ENCODE assay signal across 11 mouse cellular contexts in genomic region chr1:31337087-31337486, GRCm38 (mm10).
A peak's percentile ranks its signal among the peaks of the same experiment; 100 is the strongest.
DNase-seq lines count a peak whose midpoint lies in the region; ATAC-seq and TF ChIP-seq lines count a peak whose summit lies in the region.
"Had no signal": no experiment of that assay in that cellular context is flagged by ENCODE, and none has a peak within 500 bp of the region (broad histone marks: within the 10 kb centered on the region; RNA-seq: fewer than 3 reads in every experiment).

No protein-coding gene starts in this region.

- no peaks in the 10 kb centered on the region for H3K36me3 ChIP-seq in forebrain, embryonic 14.5 days (ENCODE audit: control insufficient read depth, insufficient read depth, low read length)
- H3K36me3 ChIP-seq in forebrain, embryonic 16.5 days (ENCODE audit: control insufficient read depth, insufficient read depth) = no peaks in the 10 kb centered on the region
- H3K36me3 ChIP-seq in liver, embryonic 12.5 days = no peaks in the 10 kb centered on the region
- H3K36me3 ChIP-seq: embryonic facial prominence, embryonic 15.5 days; hindbrain, embryonic 10.5 days had no signal

- no peak overlapping the region for H3K9ac ChIP-seq in forebrain, embryonic 14.5 days (ENCODE audit: low read length)
- no peak overlapping the region for H3K9ac ChIP-seq in forebrain, embryonic 16.5 days (replicated peaks; ENCODE audit: low read depth, low read length)
- H3K9ac ChIP-seq in liver, embryonic 12.5 days = no peak overlapping the region
- H3K9ac ChIP-seq: embryonic facial prominence, embryonic 15.5 days had no signal

- 68% methylated on average over 4 of the region's 4 CpGs for WGBS in forebrain, embryonic 14.5 days
- WGBS in forebrain, embryonic 16.5 days = 59% methylated on average over 4 of the region's 4 CpGs
- 48% methylated on average over 4 of the region's 4 CpGs for WGBS in liver, embryonic 12.5 days (ENCODE audit: insufficient replicate concordance)

- H3K9me3 ChIP-seq in forebrain, embryonic 14.5 days (replicated peaks; ENCODE audit: control insufficient read depth, low read length) = no peaks in the 10 kb centered on the region
- no peaks in the 10 kb centered on the region for H3K9me3 ChIP-seq in forebrain, embryonic 16.5 days (ENCODE audit: control insufficient read depth, low read length)
- no peaks in the 10 kb centered on the region for H3K9me3 ChIP-seq in liver, embryonic 12.5 days (replicated peaks)
- H3K9me3 ChIP-seq: embryonic facial prominence, embryonic 15.5 days; hindbrain, embryonic 10.5 days had no signal

- H3K27ac ChIP-seq in forebrain, embryonic 14.5 days (ENCODE audit: low read depth, low read length) = no peak overlapping the region
- H3K27ac ChIP-seq in forebrain, embryonic 16.5 days (ENCODE audit: low read length) = no peak overlapping the region
- H3K27ac ChIP-seq in left cerebral cortex, adult 2 months = no peak overlapping the region
- no peak overlapping the region for H3K27ac ChIP-seq in liver, embryonic 12.5 days
- H3K27ac ChIP-seq: embryonic facial prominence, embryonic 15.5 days; hindbrain, embryonic 10.5 days had no signal

- no peak overlapping the region for H3K4me2 ChIP-seq in forebrain, embryonic 14.5 days (ENCODE audit: low read length)
- no peak overlapping the region for H3K4me2 ChIP-seq in forebrain, embryonic 16.5 days (ENCODE audit: low read length)
- H3K4me2 ChIP-seq in liver, embryonic 12.5 days = no peak overlapping the region
- H3K4me2 ChIP-seq: embryonic facial prominence, embryonic 15.5 days; midbrain, embryonic 11.5 days had no signal

- DNase-seq in forebrain, embryonic 14.5 days (ENCODE audit: low spot score) = peak; percentile 34
- DNase-seq in left cerebral cortex, adult 2 months (ENCODE audit: extremely low spot score in 1 of 2, low spot score in 2 of 2) = no peak
- no peak for DNase-seq in left cerebral cortex, adult 11 months (ENCODE audit: low spot score)
- DNase-seq in A20 (ENCODE audit: low read depth, low spot score) = peak; percentile 7
- peak; percentile 29 for DNase-seq in adipocyte (ENCODE audit: low spot score)
- no peak for DNase-seq in thymus, postnatal 25 days

- no peaks in the 10 kb centered on the region for H3K27me3 ChIP-seq in forebrain, embryonic 14.5 days (replicated peaks; ENCODE audit: control insufficient read depth, insufficient read depth, low read length)
- no peaks in the 10 kb centered on the region for H3K27me3 ChIP-seq in forebrain, embryonic 16.5 days (replicated peaks; ENCODE audit: control insufficient read depth, insufficient read depth, low read length)
- no peaks in the 10 kb centered on the region for H3K27me3 ChIP-seq in liver, embryonic 12.5 days (replicated peaks)
- H3K27me3 ChIP-seq: embryonic facial prominence, embryonic 15.5 days had no signal

- TF ChIP-seq CTCF in left cerebral cortex, adult 2 months (IDR thresholded peaks at IDR 0.05) = peak; percentile 58

- no peaks in the 10 kb centered on the region for H3K4me1 ChIP-seq in forebrain, embryonic 14.5 days (ENCODE audit: control insufficient read depth, insufficient read depth, low read length)
- no peaks in the 10 kb centered on the region for H3K4me1 ChIP-seq in forebrain, embryonic 16.5 days (replicated peaks; ENCODE audit: control insufficient read depth, insufficient read depth, low read length)
- H3K4me1 ChIP-seq in liver, embryonic 12.5 days = no peaks in the 10 kb centered on the region
- H3K4me1 ChIP-seq: embryonic facial prominence, embryonic 15.5 days; hindbrain, embryonic 10.5 days had no signal

- intact Hi-C loops in left cerebral cortex, adult 2 months (cut with DNase I) = loop anchor here (2.0 kb wide), 1 partner anchor 636 kb away; no protein-coding TSS in a partner anchor

- no peak for ATAC-seq in forebrain, embryonic 14.5 days
- ATAC-seq in forebrain, embryonic 16.5 days = no peak
- ATAC-seq in liver, embryonic 12.5 days = no peak

- H3K4me3 ChIP-seq in forebrain, embryonic 14.5 days (ENCODE audit: low read depth, low read length) = no peak overlapping the region
- H3K4me3 ChIP-seq in forebrain, embryonic 16.5 days (replicated peaks; ENCODE audit: low read length) = no peak overlapping the region
- no peak overlapping the region for H3K4me3 ChIP-seq in left cerebral cortex, adult 2 months
- H3K4me3 ChIP-seq in liver, embryonic 12.5 days = no peak overlapping the region
- H3K4me3 ChIP-seq: embryonic facial prominence, embryonic 15.5 days; hindbrain, embryonic 10.5 days had no signal

Comparison
In these comparisons a context has a peak if more than half of its experiments do, and no peak if none do; other contexts are left out.
1. DNase-seq: peak in forebrain, embryonic 14.5 days (single experiment), A20 (single experiment) and adipocyte (single experiment); none in left cerebral cortex, adult 2 months (0 of 2), left cerebral cortex, adult 11 months (single experiment) and thymus, postnatal 25 days (single experiment).